Mouse (Mus musculus): ENCODE data around the gene Hoxb8. TPM values are rescaled to one million over a fixed set of nuclear protein-coding genes. Genes with fewer than 3 reads are reported as not detected.

The Hoxb8 gene
- polyA plus RNA-seq, 1 experiment from 2014 or later: 0.71 TPM

DNA sequence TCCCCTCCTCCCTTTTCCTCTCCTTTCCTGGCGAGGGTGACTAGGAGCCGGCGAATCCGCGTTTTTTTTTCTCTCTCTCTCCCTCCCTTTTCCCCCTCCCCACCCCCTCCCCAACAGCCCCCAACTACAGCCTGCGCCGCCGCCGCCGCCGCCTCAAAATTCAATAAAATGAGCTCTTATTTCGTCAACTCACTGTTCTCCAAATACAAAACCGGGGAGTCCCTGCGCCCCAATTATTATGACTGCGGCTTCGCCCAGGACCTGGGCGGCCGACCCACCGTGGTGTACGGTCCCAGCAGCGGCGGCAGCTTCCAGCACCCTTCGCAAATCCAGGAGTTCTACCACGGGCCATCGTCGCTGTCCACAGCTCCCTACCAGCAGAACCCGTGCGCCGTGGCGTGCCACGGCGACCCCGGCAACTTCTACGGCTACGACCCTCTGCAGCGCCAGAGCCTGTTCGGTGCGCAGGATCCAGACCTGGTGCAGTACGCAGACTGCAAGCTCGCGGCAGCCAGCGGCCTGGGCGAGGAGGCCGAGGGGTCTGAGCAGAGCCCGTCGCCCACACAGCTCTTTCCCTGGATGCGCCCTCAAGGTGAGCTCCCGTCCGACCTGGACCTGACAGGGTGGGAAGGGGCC is 1.2 kb downstream of the Hoxb8 start:
- Histone ChIP-seq H3K27me3 (replicated peaks; ENCODE audit: control insufficient read depth, insufficient read depth, low read length) (peaks cover 48% of the 10 kb centered on the region), H3K4me3 (ENCODE audit: low read length) (peak overlapping the region; percentile 61), H3K9me3 (ENCODE audit: control insufficient read depth, low read length) (no peaks in the 10 kb centered on the region), H3K4me1 (ENCODE audit: control insufficient read depth, insufficient read depth, low read length) (peaks cover 20% of the 10 kb centered on the region), H3K9ac (ENCODE audit: low read depth, low read length) (peak overlapping the region; percentile 83), H3K36me3 (ENCODE audit: control insufficient read depth, insufficient read depth, low read length) (no peaks in the 10 kb centered on the region), H3K4me2 (ENCODE audit: low read depth, low read length) (peak overlapping the region; percentile 77), H3K27ac (ENCODE audit: low read length) (peak overlapping the region; percentile 69)
- ATAC-seq: no peak
- WGBS: under 1% methylated on average over 49 of the region's 49 CpGs

DNA sequence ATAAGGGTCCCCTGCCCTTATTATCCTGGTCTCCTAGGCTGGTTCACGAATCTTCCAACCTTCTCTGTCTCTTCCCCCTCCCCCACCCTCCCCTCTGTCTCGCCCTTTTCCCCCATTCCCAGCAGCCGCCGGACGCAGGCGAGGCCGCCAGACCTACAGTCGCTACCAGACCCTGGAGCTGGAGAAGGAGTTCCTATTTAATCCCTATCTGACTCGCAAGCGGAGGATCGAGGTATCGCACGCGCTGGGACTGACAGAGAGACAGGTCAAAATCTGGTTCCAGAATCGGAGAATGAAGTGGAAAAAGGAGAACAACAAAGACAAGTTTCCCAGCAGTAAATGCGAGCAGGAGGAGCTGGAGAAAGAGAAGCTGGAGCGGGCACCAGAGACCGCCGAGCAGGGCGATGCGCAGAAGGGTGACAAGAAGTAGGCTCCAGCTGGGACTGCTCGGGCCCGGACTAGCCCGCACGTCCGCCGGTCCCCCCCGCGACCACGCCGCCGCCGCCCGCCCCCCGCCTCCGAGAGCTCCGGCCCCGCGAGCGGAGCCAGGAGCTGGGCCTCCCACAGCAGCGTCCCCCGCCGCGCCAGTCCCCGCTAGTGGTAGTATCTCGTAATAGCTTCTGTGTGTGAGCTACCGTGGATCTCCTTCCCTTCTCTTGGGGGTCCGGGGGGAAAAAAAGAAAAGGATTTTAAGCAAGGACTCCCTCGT is 2.5 kb downstream of the Hoxb8 start:
- Histone ChIP-seq H3K36me3 (ENCODE audit: control insufficient read depth, insufficient read depth, low read length) (no peaks in the 10 kb centered on the region), H3K4me2 (ENCODE audit: low read depth, low read length) (peak overlapping the region; percentile 77), H3K27ac (ENCODE audit: low read length) (peak overlapping the region; percentile 86), H3K9ac (ENCODE audit: low read depth, low read length) (peak overlapping the region; percentile 83), H3K4me3 (ENCODE audit: low read length) (peak overlapping the region; percentile 61), H3K9me3 (ENCODE audit: control insufficient read depth, low read length) (no peaks in the 10 kb centered on the region), H3K27me3 (replicated peaks; ENCODE audit: control insufficient read depth, insufficient read depth, low read length) (peaks cover 50% of the 10 kb centered on the region), H3K4me1 (ENCODE audit: control insufficient read depth, insufficient read depth, low read length) (peaks cover 17% of the 10 kb centered on the region; the same call in 1 of the 2 replicates)
- whole genome bisulfite sequencing: under 1% methylated on average over 49 of the region's 49 CpGs
- peak; percentile 32 for ATAC-seq

DNA sequence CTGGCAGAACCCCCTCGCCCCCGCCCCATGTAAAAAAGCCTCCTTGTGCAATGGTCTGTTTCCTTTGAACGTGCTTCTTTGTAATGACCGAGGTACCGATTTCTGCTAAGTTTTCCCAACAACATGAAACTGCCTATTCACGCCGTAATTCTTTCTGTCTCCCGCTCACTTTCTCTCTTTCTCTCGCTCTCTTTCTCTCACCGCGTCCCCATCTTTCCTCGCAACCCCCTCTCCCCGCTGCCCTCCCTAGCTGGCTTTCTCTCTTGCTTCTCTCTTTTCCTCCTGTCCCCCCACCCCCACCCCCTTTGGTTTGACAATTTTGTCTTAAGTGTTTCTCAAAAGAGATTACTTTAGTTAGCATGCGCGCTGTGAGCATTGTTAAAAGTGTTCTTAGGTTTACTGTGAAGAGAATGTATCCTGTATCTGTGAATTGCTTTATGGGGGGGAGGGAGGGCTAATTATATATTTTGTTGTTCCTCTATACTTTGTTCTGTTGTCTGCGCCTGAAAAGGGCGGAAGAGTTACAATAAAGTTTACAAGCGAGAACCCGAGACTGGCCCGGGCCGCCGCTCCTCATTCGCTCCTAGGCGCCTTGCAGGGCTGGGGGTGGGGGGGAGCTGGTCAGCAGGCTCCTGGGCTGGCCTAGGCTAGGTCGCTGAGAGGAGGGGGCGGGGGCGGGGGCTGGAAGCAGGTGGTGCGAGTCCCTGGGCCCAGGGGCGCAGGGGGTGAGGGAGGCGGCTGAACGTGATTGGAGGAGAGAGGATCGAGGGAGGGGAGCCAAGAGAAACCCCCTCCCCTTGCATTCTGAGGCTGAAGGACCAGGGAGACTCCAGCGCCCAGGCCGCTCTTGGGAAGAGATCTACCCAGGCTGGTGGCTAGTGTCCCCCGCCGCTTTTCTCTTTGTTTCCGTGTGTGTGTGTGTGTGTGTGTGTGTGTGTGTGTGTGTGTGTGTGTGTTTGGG is 3.3 kb downstream of the Hoxb8 start:
- H3K27ac ChIP-seq (ENCODE audit: low read length): peak overlapping the region; percentile 86
- no peaks in the 10 kb centered on the region for H3K36me3 ChIP-seq (ENCODE audit: control insufficient read depth, insufficient read depth, low read length)
- peak overlapping the region; percentile 61 for H3K4me3 ChIP-seq (ENCODE audit: low read length)
- H3K27me3 ChIP-seq (replicated peaks; ENCODE audit: control insufficient read depth, insufficient read depth, low read length): peaks cover 45% of the 10 kb centered on the region
- no peaks in the 10 kb centered on the region for H3K9me3 ChIP-seq (ENCODE audit: control insufficient read depth, low read length)
- 2% methylated on average over 34 of the region's 37 CpGs for WGBS
- ATAC-seq: peak; percentile 74
- H3K9ac ChIP-seq (ENCODE audit: low read depth, low read length): peak overlapping the region; percentile 83
- peaks cover 15% of the 10 kb centered on the region; the same call in 1 of the 2 replicates for H3K4me1 ChIP-seq (ENCODE audit: control insufficient read depth, insufficient read depth, low read length)
- peak overlapping the region; percentile 77 for H3K4me2 ChIP-seq (ENCODE audit: low read depth, low read length)

DNA sequence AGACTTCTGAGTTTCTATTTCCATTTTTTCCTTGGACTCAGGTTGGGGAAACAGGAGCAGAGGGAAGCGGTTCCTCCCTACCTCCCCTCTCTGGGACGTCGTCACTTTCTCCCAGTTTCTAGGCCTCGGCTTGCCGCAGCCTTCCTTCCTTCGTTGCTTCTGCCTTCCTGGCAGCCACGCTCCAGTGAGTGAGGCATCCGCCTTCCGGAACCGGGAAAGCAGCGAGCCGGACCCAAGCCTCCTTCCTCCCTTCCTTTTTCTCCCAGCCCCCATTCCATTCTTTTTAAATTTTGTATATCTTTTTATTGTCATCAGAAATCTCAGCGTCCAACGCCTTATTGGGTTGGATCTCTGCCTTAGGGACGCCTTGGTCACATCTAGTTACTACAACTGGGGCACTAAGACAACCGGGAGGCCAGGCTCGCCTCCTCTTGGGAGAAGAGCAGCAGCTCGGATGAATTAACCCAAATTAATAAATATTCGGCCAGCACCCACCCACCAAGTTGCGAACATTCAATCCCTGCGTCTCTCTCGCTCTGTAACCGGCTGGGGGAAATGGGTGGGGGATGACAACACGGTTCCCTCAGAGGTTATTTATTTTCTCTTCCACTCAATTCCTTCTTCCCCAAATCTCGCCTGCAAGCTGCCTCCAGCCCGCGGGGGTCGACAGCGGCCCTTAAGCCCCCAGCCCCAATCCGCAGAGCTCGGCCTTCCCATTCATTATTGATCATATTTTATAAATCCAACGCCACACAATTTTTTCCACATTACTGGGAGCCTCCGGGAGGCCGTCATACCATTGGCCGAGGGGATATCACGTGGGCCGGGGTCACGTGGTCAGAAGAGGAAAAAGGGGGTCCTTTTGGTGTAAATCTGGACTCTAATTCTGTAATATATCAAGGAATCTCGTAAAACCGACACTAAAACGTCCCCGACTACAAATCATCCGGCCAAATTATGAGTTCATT is 4.3 kb downstream of the Hoxb8 start, which contains the start of gene Hoxb7:
TSS of gene Hoxb7 (plus strand) at position 853 of the 968 bp plus-strand sequence.
- Histone ChIP-seq H3K4me1 (ENCODE audit: control insufficient read depth, insufficient read depth, low read length) (peaks cover 15% of the 10 kb centered on the region; the same call in 1 of the 2 replicates), H3K27ac (ENCODE audit: low read length) (peak within 1 kb of the TSS; percentile 90), H3K9ac (ENCODE audit: low read depth, low read length) (peak within 1 kb of the TSS; percentile 83), H3K9me3 (ENCODE audit: control insufficient read depth, low read length) (no peaks in the 10 kb centered on the region), H3K36me3 (ENCODE audit: control insufficient read depth, insufficient read depth, low read length) (no peaks in the 10 kb centered on the region), H3K4me2 (ENCODE audit: low read depth, low read length) (peak within 1 kb of the TSS; percentile 77), H3K27me3 (replicated peaks; ENCODE audit: control insufficient read depth, insufficient read depth, low read length) (peaks cover 39% of the 10 kb centered on the region), H3K4me3 (ENCODE audit: low read length) (peak within 1 kb of the TSS; percentile 61)
- no peak for ATAC-seq
- WGBS: 2% methylated on average over 43 of the region's 43 CpGs

DNA sequence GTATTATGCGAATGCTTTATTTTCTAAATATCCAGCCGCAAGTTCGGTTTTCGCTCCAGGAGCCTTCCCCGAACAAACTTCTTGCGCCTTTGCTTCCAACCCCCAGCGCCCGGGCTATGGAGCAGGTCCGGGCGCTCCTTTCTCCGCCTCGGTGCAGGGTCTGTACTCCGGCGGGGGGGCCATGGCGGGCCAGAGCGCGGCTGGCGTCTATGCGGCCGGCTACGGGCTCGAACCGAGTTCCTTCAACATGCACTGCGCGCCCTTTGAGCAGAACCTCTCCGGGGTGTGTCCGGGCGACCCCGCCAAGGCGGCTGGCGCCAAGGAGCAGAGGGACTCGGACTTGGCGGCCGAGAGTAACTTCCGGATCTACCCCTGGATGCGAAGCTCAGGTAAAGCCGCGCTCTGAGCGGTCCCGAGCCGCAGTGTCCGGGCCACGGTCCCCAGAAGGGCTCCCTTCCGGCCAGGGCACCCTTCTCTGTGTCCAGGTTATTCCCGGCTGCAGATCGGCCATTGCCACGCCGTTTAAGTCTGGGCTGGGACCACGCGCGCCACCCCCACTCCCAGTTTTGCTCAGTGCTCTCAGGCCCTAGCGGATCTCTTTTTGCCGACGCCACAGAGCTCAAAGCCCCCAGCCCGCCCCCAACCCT is 5.2 kb downstream of the Hoxb8 start:
- H3K9me3 ChIP-seq (ENCODE audit: control insufficient read depth, low read length): no peaks in the 10 kb centered on the region
- H3K27me3 ChIP-seq (replicated peaks; ENCODE audit: control insufficient read depth, insufficient read depth, low read length): peaks cover 38% of the 10 kb centered on the region
- peak overlapping the region; percentile 61 for H3K4me3 ChIP-seq (ENCODE audit: low read length)
- H3K9ac ChIP-seq (ENCODE audit: low read depth, low read length): peak overlapping the region; percentile 83
- H3K27ac ChIP-seq (ENCODE audit: low read length): peak overlapping the region; percentile 90
- ATAC-seq: peak; percentile 29; the same call in 1 of the 2 replicates
- H3K4me2 ChIP-seq (ENCODE audit: low read depth, low read length): peak overlapping the region; percentile 77
- under 1% methylated on average over 55 of the region's 55 CpGs for WGBS
- H3K36me3 ChIP-seq (ENCODE audit: control insufficient read depth, insufficient read depth, low read length): no peaks in the 10 kb centered on the region
- H3K4me1 ChIP-seq (ENCODE audit: control insufficient read depth, insufficient read depth, low read length): peaks cover 15% of the 10 kb centered on the region; the same call in 1 of the 2 replicates

DNA sequence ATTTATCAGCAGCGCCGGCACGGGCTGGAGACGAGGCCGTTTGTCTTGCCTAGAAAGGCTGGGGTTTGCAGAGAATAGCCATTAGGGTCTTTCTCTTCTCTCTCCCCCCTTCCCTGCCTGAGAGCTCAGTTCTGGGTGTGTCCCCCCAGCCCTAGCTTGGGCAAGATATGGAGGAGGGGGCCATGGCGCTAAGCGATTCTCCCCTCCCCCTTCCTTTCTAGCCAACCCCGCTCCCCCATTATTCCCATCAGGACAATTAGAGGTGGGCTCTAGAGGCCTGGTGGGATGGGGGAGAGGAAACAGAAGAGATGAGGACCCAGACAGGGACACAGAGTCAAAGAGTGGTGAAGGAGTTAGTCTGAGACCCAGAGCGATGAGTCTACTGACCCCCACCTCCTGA is 5.7 kb downstream of the Hoxb8 start:
- peaks cover 37% of the 10 kb centered on the region for H3K27me3 ChIP-seq (replicated peaks; ENCODE audit: control insufficient read depth, insufficient read depth, low read length)
- peak overlapping the region; percentile 83 for H3K9ac ChIP-seq (ENCODE audit: low read depth, low read length)
- H3K9me3 ChIP-seq (ENCODE audit: control insufficient read depth, low read length): no peaks in the 10 kb centered on the region
- H3K4me3 ChIP-seq (ENCODE audit: low read length): peak overlapping the region; percentile 61
- H3K4me1 ChIP-seq (ENCODE audit: control insufficient read depth, insufficient read depth, low read length): peaks cover 15% of the 10 kb centered on the region; the same call in 1 of the 2 replicates
- 7% methylated on average over 9 of the region's 9 CpGs for WGBS
- H3K27ac ChIP-seq (ENCODE audit: low read length): peak overlapping the region; percentile 90
- H3K36me3 ChIP-seq (ENCODE audit: control insufficient read depth, insufficient read depth, low read length): no peaks in the 10 kb centered on the region
- ATAC-seq: no peak
- H3K4me2 ChIP-seq (ENCODE audit: low read depth, low read length): peak overlapping the region; percentile 77

DNA sequence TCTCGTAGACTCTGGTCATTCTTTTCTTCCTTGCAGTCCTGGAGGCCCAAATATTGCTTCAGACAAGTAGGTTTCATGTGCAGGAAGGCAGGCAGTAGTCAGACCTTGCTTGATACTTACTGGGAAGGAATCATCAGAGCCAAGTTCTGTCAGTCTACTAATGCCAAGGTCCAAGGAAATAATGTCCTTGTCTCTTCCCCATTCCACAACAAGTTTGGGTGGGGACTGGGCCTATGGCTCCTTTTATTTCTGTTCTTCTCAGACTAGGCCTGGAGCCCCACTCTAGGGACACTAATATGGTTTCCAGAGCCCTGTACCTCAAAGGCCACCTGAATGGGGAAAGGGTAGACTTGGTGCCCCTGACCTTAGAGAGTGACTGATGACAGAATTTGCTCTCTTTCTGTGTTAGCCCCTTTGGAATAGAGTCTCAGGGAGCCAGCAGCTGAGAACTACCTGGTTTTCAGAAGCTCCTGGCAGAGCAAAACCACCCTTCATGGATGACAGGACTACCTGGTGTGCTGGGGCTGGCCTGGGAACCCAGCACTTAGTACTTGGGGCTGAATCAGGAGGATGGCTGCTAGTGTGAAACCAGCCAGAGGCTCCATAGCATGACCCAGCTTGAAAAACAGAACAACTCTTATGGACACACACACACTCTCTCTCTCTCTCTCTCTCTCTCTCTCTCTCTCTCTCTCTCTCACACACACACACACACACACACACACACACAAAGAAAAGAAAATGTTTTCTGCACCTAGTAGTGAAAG is 6.9 kb downstream of the Hoxb8 start:
- Histone ChIP-seq H3K27me3 (replicated peaks; ENCODE audit: control insufficient read depth, insufficient read depth, low read length) (peaks cover 35% of the 10 kb centered on the region), H3K27ac (ENCODE audit: low read length) (no peak overlapping the region), H3K4me3 (ENCODE audit: low read length) (no peak overlapping the region)

More for the DNA sequence above, 6.9 kb downstream of the Hoxb8 start:
- Histone ChIP-seq H3K4me2 (ENCODE audit: low read depth, low read length) (no peak overlapping the region), H3K9me3 (ENCODE audit: control insufficient read depth, low read length) (no peaks in the 10 kb centered on the region), H3K9ac (ENCODE audit: low read depth, low read length) (no peak overlapping the region), H3K36me3 (ENCODE audit: control insufficient read depth, insufficient read depth, low read length) (no peaks in the 10 kb centered on the region), H3K4me1 (ENCODE audit: control insufficient read depth, insufficient read depth, low read length) (peaks cover 11% of the 10 kb centered on the region; the same call in 1 of the 2 replicates)
- WGBS: 55% methylated on average over 1 of the region's 1 CpGs
- ATAC-seq: no peak
